Comparison of ENCODE assay signal across 18 mouse cellular contexts in the genomic region with DNA sequence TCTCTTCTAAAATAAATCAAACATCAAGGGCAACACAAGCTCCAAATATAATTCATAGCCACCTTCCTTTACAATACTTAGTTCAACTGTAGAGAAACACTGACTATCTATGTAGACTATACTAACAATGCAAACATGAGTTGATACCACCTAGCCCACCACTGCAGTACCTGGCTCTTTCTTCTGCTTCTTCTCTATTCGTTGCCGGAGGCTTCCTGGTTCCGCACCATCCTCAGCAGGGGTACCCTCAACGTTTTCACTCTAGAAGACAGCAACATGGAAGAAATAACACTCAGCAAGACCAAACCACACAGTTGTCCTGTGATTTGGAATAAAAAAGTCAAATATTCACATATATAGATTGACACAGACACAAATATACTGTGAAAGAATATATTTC. TPM values are rescaled to one million over a fixed set of nuclear protein-coding genes. Genes with fewer than 3 reads are reported as not detected.
"Had no signal": no experiment of that assay in that cellular context is flagged by ENCODE, and none has a peak within 500 bp of the region (broad histone marks: within the 10 kb centered on the region; RNA-seq: fewer than 3 reads in every experiment).

No protein-coding gene starts in this region.

- H3K27ac ChIP-seq: neural tube, embryonic 13.5 days; neural tube, embryonic 15.5 days; stomach, embryonic 15.5 days; stomach, postnatal 0 days had no signal

- H3K36me3 ChIP-seq: neural tube, embryonic 15.5 days had no signal

- H3K9me3 ChIP-seq: neural tube, embryonic 13.5 days; neural tube, embryonic 15.5 days; stomach, embryonic 15.5 days had no signal

- DNase-seq: retina, postnatal 1 day; right cerebral cortex, adult 18-20 months; right cerebral cortex, postnatal 14 days; right cerebral cortex, postnatal 25 days; right cerebral cortex, postnatal 4 days; spleen, adult 18-20 months; thymus, adult 18-20 months; thymus, adult 2 months; thymus, postnatal 14 days; thymus, postnatal 25 days; thymus, postnatal 36 days; thymus, postnatal 4 days had no signal

- H3K4me1 ChIP-seq: neural tube, embryonic 13.5 days; neural tube, embryonic 15.5 days; stomach, embryonic 15.5 days had no signal

- H3K4me3 ChIP-seq: neural tube, embryonic 13.5 days; neural tube, embryonic 15.5 days; stomach, embryonic 15.5 days had no signal

- H3K27me3 ChIP-seq: neural tube, embryonic 13.5 days; neural tube, embryonic 15.5 days; stomach, embryonic 15.5 days had no signal

RNA-seq across cellular contexts. Expression of a gene that starts 14.8 kb away (rescaled TPM):
- total RNA-seq: neutrophil, adult 5-6 weeks had no signal
- polyA plus RNA-seq: stomach, embryonic 14.5 days had no signal
